In the genomic region with DNA sequence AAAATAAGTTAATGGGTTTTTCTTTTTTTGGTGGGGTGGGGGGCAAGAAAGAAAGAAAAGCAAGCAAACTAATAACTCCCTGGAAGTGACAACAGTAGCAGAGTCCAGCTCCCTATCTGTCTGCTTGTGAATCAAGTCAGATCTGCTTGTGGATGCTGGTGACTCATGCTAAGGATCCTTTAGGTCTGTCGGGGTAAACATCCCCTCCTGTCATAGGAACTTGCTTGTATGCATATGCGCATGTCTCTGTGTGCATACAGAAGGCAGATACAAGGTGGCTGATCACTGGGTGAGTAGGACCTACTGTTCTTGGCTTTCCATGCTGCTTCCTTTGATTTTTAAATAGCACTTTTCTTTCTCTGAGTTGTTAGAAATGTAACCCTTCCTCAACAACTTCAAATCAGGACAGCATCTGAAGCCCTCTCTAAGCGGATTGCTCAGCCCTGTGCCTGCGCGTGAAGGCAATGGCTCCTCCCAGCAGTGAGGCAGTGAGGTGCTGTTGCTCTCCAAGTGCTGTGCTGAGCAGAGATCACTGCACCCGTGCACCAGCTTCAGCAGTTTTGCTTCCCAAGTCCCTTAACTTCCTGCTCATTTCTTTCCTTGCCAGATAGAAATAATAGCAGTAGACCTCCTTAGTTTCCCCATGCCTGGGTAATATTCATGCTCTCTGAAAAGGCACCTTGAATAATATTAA, we compare ENCODE assay signal across 12 mouse cellular contexts.
DNase-seq lines count a peak whose midpoint lies in the region; ATAC-seq lines count a peak whose summit lies in the region.
"Had no signal": no experiment of that assay in that cellular context is flagged by ENCODE, and none has a peak within 500 bp of the region (broad histone marks: within the 10 kb centered on the region; RNA-seq: fewer than 3 reads in every experiment).

No protein-coding gene starts in this region.

- WGBS in hindbrain, embryonic 14.5 days, result 39% methylated on average over 6 of the region's 6 CpGs
- WGBS in hindbrain, embryonic 10.5 days, result 45% methylated on average over 6 of the region's 6 CpGs

- peak; percentile 59 for DNase-seq in cerebellum, adult 11 months
- no peak for DNase-seq in cerebellum, adult 9-10 months
- no peak for DNase-seq in hindbrain, embryonic 14.5 days (ENCODE audit: low spot score)
- no peak for DNase-seq in hindbrain, embryonic 10.5 days (ENCODE audit: low spot score)
- peak; percentile 28 for DNase-seq in ES-CJ7 (ENCODE audit: low read depth, low spot score)
- peak; percentile 74 for DNase-seq in cerebellum, postnatal 25 days
- DNase-seq in lung, postnatal 10 days, result no peak
- DNase-seq in lung, postnatal 25 days (ENCODE audit: low spot score), result no peak
- DNase-seq: kidney, postnatal 25 days; right cerebral cortex, postnatal 14 days; thymus, adult 2 months had no signal

- H3K27me3 ChIP-seq in hindbrain, embryonic 14.5 days (ENCODE audit: control insufficient read depth, insufficient read depth, low read length), result no peaks in the 10 kb centered on the region
- no peaks in the 10 kb centered on the region for H3K27me3 ChIP-seq in hindbrain, embryonic 10.5 days (ENCODE audit: insufficient read depth, poor library complexity, severe bottlenecking)
- H3K27me3 ChIP-seq: lung, embryonic 15.5 days had no signal

- H3K9me3 ChIP-seq in hindbrain, embryonic 14.5 days (ENCODE audit: control insufficient read depth, low read length), result no peaks in the 10 kb centered on the region
- no peaks in the 10 kb centered on the region for H3K9me3 ChIP-seq in hindbrain, embryonic 10.5 days
- H3K9me3 ChIP-seq: lung, embryonic 15.5 days had no signal

- no peak overlapping the region for H3K4me3 ChIP-seq in hindbrain, embryonic 14.5 days (replicated peaks; ENCODE audit: low read length)
- H3K4me3 ChIP-seq in hindbrain, embryonic 10.5 days, result no peak overlapping the region
- H3K4me3 ChIP-seq: lung, embryonic 15.5 days had no signal

- peak; percentile 35; the same call in 1 of the 2 replicates for ATAC-seq in hindbrain, embryonic 14.5 days (ENCODE audit: low FRiP score)

- H3K27ac ChIP-seq in hindbrain, embryonic 14.5 days, result no peak overlapping the region
- H3K27ac ChIP-seq in hindbrain, embryonic 10.5 days, result no peak overlapping the region
- H3K27ac ChIP-seq: lung, embryonic 15.5 days had no signal

- H3K36me3 ChIP-seq in hindbrain, embryonic 14.5 days (replicated peaks; ENCODE audit: control insufficient read depth, insufficient read depth), result no peaks in the 10 kb centered on the region
- H3K36me3 ChIP-seq in hindbrain, embryonic 10.5 days, result no peaks in the 10 kb centered on the region
- H3K36me3 ChIP-seq: lung, embryonic 15.5 days had no signal

- no peak overlapping the region for H3K4me2 ChIP-seq in hindbrain, embryonic 14.5 days (replicated peaks)
- H3K4me2 ChIP-seq: lung, embryonic 15.5 days had no signal

- H3K4me1 ChIP-seq in hindbrain, embryonic 14.5 days (replicated peaks; ENCODE audit: control insufficient read depth, insufficient read depth, low read length), result peaks cover 6% of the 10 kb centered on the region; the same call in 1 of the 2 replicates
- peaks cover 38% of the 10 kb centered on the region for H3K4me1 ChIP-seq in hindbrain, embryonic 10.5 days (replicated peaks)

- no peak overlapping the region for H3K9ac ChIP-seq in hindbrain, embryonic 14.5 days
- H3K9ac ChIP-seq: lung, embryonic 15.5 days had no signal

Comparison
In these comparisons a context has a peak if more than half of its experiments do, and no peak if none do; other contexts are left out.
1. DNase-seq: peak in cerebellum, adult 11 months (single experiment), ES-CJ7 (single experiment) and cerebellum, postnatal 25 days (2 of 2); none in cerebellum, adult 9-10 months (single experiment), hindbrain, embryonic 14.5 days (single experiment), hindbrain, embryonic 10.5 days (single experiment), lung, postnatal 10 days (single experiment) and lung, postnatal 25 days (single experiment).